Mouse (Mus musculus) heart, adult 2 months (tissue): ENCODE data around the gene Fyn.

Source experiments
- CTCF ChIP-seq: fragments of 200-600 bp; IDR thresholded peaks from 2 replicates; pipeline ENCODE4 v1.8.1; 2022; ENCODE audit warnings: antibody characterized with exemption, mild to moderate bottlenecking, moderate library complexity
- POLR2A ChIP-seq: fragments of 200-500 bp; IDR thresholded peaks from 2 replicates; pipeline ENCODE4 v1.6.1; 2011; ENCODE audit warnings: mild to moderate bottlenecking, low read depth, low read length, control low read depth; ENCODE audit not compliant: insufficient read depth

- TF ChIP-seq POLR2A (no peak), CTCF (no peak)
These were observed 164.2 kb downstream of the Fyn start for GRCm38 (mm10) chr10:39532823-39533222.
